Mouse (Mus musculus) liver, embryonic 14.5 days (tissue): Measurements from ENCODE around the gene Usp54.

Source experiments
- CTCF ChIP-seq: IDR thresholded peaks from 2 replicates; pipeline ENCODE4 v1.5.1; 2016; ENCODE audit warnings: antibody characterized with exemption, low read depth, control low read depth
- EP300 ChIP-seq: IDR thresholded peaks from 2 replicates; pipeline ENCODE4 v1.6.1; 2016; ENCODE audit warnings: antibody characterized with exemption, low read depth

DNA sequence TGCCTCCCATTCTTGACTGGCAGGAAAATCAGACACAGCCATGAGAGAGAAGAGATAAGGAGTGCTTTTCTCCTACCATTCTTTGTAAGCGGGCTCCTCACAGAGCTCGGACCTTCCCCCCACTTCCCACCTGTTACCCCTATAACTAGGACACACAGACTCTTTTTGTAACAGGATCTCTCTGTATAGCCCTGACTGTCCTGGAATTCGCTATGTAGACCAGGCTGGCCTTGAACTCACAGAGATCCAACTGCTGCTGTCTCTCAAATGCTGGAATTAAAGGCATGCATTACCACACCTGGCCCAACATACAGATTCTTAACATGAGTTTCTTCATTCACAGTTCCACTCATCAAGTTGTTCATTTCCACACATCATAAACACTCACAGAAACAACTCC lies 21.9 kb upstream of the Usp54 start:
- TF ChIP-seq EP300 (no peak), CTCF (no peak)
